Comparison of ENCODE assay signal across 8 mouse cellular contexts in genomic region chr6:99725971-99726561, GRCm38 (mm10). TPM values are rescaled to one million over a fixed set of nuclear protein-coding genes. Genes with fewer than 3 reads are reported as not detected.
A peak's percentile ranks its signal among the peaks of the same experiment; 100 is the strongest.
DNase-seq lines count a peak whose midpoint lies in the region; ATAC-seq lines count a peak whose summit lies in the region.

Gene Prok2, minus strand, starts transcription at chr6:99726392.

- H3K36me3 ChIP-seq in lung, embryonic 16.5 days (ENCODE audit: control insufficient read depth, insufficient read depth, low read length) = no peaks in the 10 kb centered on the region
- no peaks in the 10 kb centered on the region for H3K36me3 ChIP-seq in heart, embryonic 16.5 days (ENCODE audit: control insufficient read depth, insufficient read depth)
- H3K36me3 ChIP-seq in liver, embryonic 16.5 days (ENCODE audit: control insufficient read depth, insufficient read depth) = no peaks in the 10 kb centered on the region
- H3K36me3 ChIP-seq in stomach, embryonic 15.5 days = no peaks in the 10 kb centered on the region

- H3K4me2 ChIP-seq in lung, embryonic 16.5 days (ENCODE audit: low read depth, low read length) = peak within 1 kb of the TSS; percentile 94
- H3K4me2 ChIP-seq in heart, embryonic 16.5 days (ENCODE audit: low read depth, low read length) = peak within 1 kb of the TSS; percentile 77
- peak within 1 kb of the TSS; percentile 41 for H3K4me2 ChIP-seq in liver, embryonic 16.5 days (ENCODE audit: low read depth, low read length)
- H3K4me2 ChIP-seq in stomach, embryonic 15.5 days = peak within 1 kb of the TSS; percentile 96

- H3K4me1 ChIP-seq in lung, embryonic 16.5 days (replicated peaks; ENCODE audit: control insufficient read depth, insufficient read depth, low read length) = peaks cover 10% of the 10 kb centered on the region
- peaks cover 12% of the 10 kb centered on the region for H3K4me1 ChIP-seq in heart, embryonic 16.5 days (ENCODE audit: control insufficient read depth, insufficient read depth, low read length)
- H3K4me1 ChIP-seq in liver, embryonic 16.5 days (ENCODE audit: control insufficient read depth, low read depth, low read length) = no peaks in the 10 kb centered on the region
- H3K4me1 ChIP-seq in stomach, embryonic 15.5 days = peaks cover 15% of the 10 kb centered on the region

- no peaks in the 10 kb centered on the region for H3K9me3 ChIP-seq in lung, embryonic 16.5 days (ENCODE audit: control insufficient read depth, low read length)
- H3K9me3 ChIP-seq in heart, embryonic 16.5 days (replicated peaks; ENCODE audit: control insufficient read depth, low read length) = no peaks in the 10 kb centered on the region
- no peaks in the 10 kb centered on the region for H3K9me3 ChIP-seq in liver, embryonic 16.5 days (replicated peaks; ENCODE audit: control insufficient read depth, low read length)
- H3K9me3 ChIP-seq in stomach, embryonic 15.5 days = no peaks in the 10 kb centered on the region

- peak within 1 kb of the TSS; percentile 53 for H3K9ac ChIP-seq in lung, embryonic 16.5 days (ENCODE audit: low read length)
- H3K9ac ChIP-seq in heart, embryonic 16.5 days (ENCODE audit: low read length) = peak within 1 kb of the TSS; percentile 51
- no peak within 1 kb of the TSS for H3K9ac ChIP-seq in liver, embryonic 16.5 days (ENCODE audit: low read depth, low read length)
- no peak within 1 kb of the TSS for H3K9ac ChIP-seq in stomach, embryonic 15.5 days

- no peak within 1 kb of the TSS for H3K27ac ChIP-seq in lung, embryonic 16.5 days (ENCODE audit: low read length)
- no peak within 1 kb of the TSS for H3K27ac ChIP-seq in heart, embryonic 16.5 days (ENCODE audit: low read length)
- H3K27ac ChIP-seq in liver, embryonic 16.5 days (ENCODE audit: low read length) = no peak within 1 kb of the TSS
- H3K27ac ChIP-seq in stomach, embryonic 15.5 days = no peak within 1 kb of the TSS

- peak; percentile 7 to 48 for DNase-seq in adrenal gland, adult (ENCODE audit: inconsistent age in 2 of 2, low spot score in 1 of 2)
- DNase-seq in adrenal gland, adult 8-10 months = no peak
- DNase-seq in lung, postnatal 36 days = no peak
- no peak for DNase-seq in ovary, postnatal 14 days (ENCODE audit: low spot score)

- 0% methylated on average over 49 of the region's 61 CpGs for WGBS in lung, embryonic 16.5 days
- WGBS in heart, embryonic 16.5 days = under 1% methylated on average over 59 of the region's 61 CpGs
- 1% methylated on average over 53 of the region's 61 CpGs for whole genome bisulfite sequencing in liver, embryonic 16.5 days (ENCODE audit: insufficient replicate concordance)
- WGBS in stomach, embryonic 15.5 days = 1% methylated on average over 61 of the region's 61 CpGs

- H3K27me3 ChIP-seq in lung, embryonic 16.5 days (ENCODE audit: control insufficient read depth, insufficient read depth, low read depth, low read length) = peaks cover 20% of the 10 kb centered on the region
- peaks cover 48% of the 10 kb centered on the region for H3K27me3 ChIP-seq in heart, embryonic 16.5 days (ENCODE audit: control insufficient read depth, insufficient read depth, low read length)
- peaks cover 25% of the 10 kb centered on the region for H3K27me3 ChIP-seq in liver, embryonic 16.5 days (ENCODE audit: control insufficient read depth, insufficient read depth, low read depth, low read length)
- H3K27me3 ChIP-seq in stomach, embryonic 15.5 days (replicated peaks) = peaks cover 21% of the 10 kb centered on the region

- peak; percentile 64; the same call in 1 of the 2 replicates for ATAC-seq in lung, embryonic 16.5 days (ENCODE audit: low read depth)
- ATAC-seq in heart, embryonic 16.5 days (replicated peaks; ENCODE audit: extremely low read depth, insufficient read depth, low FRiP score) = no peak
- ATAC-seq in liver, embryonic 16.5 days (ENCODE audit: low read depth) = no peak
- no peak for ATAC-seq in stomach, embryonic 15.5 days (ENCODE audit: insufficient read depth, low FRiP score, low read depth)

- peak within 1 kb of the TSS; percentile 53 for H3K4me3 ChIP-seq in lung, embryonic 16.5 days (ENCODE audit: low read length)
- H3K4me3 ChIP-seq in heart, embryonic 16.5 days (ENCODE audit: low read length) = peak within 1 kb of the TSS; percentile 54
- peak within 1 kb of the TSS; percentile 32 for H3K4me3 ChIP-seq in liver, embryonic 16.5 days (ENCODE audit: low read depth, low read length)
- peak within 1 kb of the TSS; percentile 47 for H3K4me3 ChIP-seq in stomach, embryonic 15.5 days (replicated peaks)

RNA-seq across cellular contexts. Expression of gene Prok2, which starts in this region (rescaled TPM):
- not detected for total RNA-seq in adrenal gland, adult 8-10 months (2022)
- 0.20 TPM in 1 of 2 replicates, not detected in the other for polyA plus RNA-seq in lung, embryonic 16.5 days (2015; fragmentation: Nextera tagmentation; extraction: Ambion mirVana)
- not detected in 2 replicates for polyA plus RNA-seq in heart, embryonic 16.5 days (2015; fragmentation: Nextera tagmentation; extraction: Ambion mirVana)
- 0.07 TPM in 1 of 2 replicates, not detected in the other for polyA plus RNA-seq in liver, embryonic 16.5 days (2015; fragmentation: Nextera tagmentation; extraction: Ambion mirVana)
- polyA plus RNA-seq in stomach, embryonic 15.5 days (2015; fragmentation: Nextera tagmentation; extraction: Ambion mirVana) = 0.09 and 0.12 TPM in 2 replicates

Comparison
In these comparisons a context has a peak if more than half of its experiments do, and no peak if none do; other contexts are left out.
1. DNase-seq: peak in adrenal gland, adult (2 of 2); none in adrenal gland, adult 8-10 months (single experiment), lung, postnatal 36 days (single experiment) and ovary, postnatal 14 days (single experiment).
2. Peak in ATAC-seq, H3K4me3 ChIP-seq, H3K9ac ChIP-seq and H3K4me2 ChIP-seq in lung, embryonic 16.5 days; RNA of the gene not detected or under 1 TPM.
3. H3K4me2 ChIP-seq: peak in every context shown above with its lines; median percentile 96 in stomach, embryonic 15.5 days; 94 in lung, embryonic 16.5 days; 77 in heart, embryonic 16.5 days; 41 in liver, embryonic 16.5 days.
4. Peak in every context shown above with its lines, with median percentiles within 50 percentile points of each other: H3K4me3 ChIP-seq.